Mouse (Mus musculus): ENCODE data around the gene Ttll2. TPM values are rescaled to one million over a fixed set of nuclear protein-coding genes. Genes with fewer than 3 reads are reported as not detected.
"Not testable (repeated sequence)": the region's sequence is repeated elsewhere in the genome, so short reads cannot be mapped to it uniquely, and the experiment has no call there.

Ttll2 gene
- total RNA-seq (2021) = not detected
- long read RNA-seq, experiment 1 = 0 reads
- long read RNA-seq, experiment 2 = 0 reads

DNA sequence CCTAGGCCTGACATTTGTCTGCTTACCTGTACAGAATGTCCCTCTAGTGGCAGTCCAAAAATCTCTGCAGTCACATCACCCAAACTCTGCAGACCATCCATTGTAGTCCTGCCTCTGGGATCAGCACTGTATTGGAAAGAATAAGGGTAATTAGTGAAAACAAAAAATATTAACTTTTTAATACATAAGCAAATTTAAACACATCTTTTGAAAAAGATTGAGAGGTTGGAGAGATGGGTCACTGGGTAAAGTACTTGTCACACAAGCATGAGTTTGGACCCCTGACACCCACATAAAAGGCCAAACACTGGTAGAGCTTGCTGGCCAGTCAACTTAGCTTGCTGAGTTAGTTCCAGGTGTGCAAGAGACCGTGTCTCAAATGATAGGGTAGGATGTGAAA is at the start of gene Ttll2:
Gene Ttll2, minus strand, starts transcription at position 101 of the 400 bp plus-strand sequence.
- not testable (repeated sequence) for DNase-seq

DNA sequence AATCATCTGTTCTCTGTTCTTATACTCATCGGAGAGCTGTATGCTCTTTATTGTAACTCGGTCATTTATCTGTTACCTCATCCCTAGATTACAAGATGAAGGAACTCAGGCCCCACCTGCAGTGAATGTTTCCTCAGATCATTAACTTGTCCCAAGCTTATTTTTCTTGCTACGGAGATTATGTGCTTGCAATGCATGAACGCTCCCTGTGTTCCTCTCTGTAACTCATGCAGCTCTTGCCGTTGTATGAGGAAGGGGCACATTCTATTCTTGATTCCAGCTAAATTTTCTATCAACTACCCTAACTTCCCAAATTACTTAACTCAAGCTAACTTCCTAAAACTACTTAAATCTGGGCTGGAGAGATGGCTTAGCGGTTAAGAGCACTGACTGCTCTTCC is 47.3 kb upstream of the Ttll2 start:
- not testable (repeated sequence) for DNase-seq

DNA sequence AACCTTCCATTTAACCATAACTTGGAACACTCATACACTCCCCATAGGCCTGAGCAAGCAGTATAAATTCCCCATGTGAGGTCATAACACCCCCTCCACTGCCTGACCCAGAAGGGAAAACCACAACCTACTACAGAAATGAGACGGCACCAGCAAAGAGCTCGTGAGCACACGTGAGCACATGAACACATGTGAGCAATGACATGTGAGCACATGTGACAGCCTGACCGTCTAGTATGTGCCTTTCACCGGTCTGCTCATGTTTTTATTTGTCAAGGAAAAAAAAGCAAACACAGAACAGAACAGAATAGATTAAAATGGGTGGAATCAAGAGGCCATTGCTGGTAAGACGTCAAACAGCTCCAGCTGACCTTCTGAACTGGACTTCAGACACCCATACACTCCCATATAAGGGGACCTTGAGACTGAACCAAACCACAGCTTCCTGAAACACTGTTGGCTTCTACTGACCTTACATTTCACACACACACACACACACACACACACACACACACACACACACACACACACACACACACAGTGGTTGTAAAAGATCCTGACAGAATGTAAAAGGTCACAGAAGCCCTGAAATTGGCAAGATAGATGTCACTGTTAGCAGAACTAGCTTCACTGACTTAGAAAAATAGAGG is 45.8 kb upstream of the Ttll2 start:
- DNase-seq = not testable (repeated sequence)

DNA sequence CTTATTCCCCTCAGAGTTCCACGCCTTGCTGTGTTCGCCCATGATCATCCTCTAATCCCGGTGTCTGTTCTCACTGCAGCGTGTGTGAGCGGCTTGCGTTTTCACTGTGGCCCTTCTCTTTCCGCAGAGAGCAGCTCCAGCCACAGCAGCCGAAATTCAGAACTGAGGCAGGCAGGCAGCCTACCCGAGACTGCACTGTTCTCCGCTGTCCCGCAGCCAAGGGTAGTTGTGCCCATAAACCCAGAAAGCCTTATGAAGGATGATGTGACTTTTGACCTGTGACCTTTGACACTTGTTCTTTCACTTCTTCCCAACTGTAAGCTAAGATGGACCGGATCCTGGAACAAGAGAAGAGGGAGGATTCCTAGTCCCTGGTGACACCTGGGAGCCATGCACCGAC is 44.6 kb upstream of the Ttll2 start:
- not testable (repeated sequence) for DNase-seq

DNA sequence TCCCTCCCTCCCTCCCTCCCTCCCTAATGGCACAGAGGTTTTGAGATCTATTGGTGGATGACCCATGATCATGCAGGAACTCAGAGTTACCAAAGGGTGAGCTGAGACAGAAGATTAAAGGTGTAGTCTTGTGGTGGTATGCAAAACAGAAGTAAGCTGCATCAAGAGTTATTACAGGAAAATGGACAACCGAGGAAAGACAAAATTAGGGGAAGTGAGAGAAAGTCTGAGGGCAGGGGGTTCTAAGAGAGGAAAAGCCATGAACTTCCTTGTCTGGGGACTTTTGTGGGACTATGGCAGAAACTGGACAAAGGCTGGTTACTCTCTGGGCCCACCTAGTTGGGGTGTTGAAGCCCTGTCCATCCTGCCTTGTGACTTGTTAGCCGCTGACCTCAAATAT is 43.8 kb upstream of the Ttll2 start:
- DNase-seq = not testable (repeated sequence)

DNA sequence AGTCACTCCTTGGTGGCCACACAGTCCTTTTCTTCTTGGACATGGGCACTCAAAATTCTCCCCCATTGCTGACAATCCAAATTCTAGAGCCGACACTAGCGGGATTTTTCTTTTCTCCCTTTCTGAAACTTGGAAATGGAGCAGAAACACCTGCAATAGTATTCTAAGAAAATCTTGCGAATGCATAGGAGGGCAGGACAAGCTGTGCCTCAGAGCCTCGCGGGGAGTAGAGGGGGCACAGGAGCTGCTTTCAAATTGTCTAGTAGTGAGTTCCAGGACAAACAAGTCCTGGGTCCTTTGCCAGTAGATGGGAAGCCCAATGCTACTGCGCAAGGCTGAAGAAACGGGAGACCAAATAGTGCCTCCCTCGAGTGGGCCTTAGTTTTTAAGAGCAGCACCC is 43.2 kb upstream of the Ttll2 start:
- not testable (repeated sequence) for DNase-seq

DNA sequence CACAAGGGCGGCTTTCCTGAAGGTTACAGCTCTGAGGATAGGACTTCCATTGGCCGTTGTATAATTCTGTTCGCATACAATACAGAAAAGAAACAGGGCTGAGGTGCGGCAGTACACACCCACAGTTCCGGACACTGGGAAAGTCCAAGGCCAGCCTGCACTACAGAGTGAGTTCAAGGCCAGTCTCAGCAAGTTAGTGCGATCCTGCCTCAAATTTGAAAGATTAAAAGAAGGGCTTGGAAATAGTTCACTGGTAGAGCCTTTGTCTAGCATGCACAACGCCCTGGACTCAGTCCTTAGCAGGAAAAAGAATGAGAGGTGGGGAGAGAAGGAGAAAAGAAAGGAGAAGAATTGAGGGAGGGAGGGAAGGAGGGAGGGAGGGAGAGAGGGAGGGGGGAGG is 42.6 kb upstream of the Ttll2 start:
- not testable (repeated sequence) for DNase-seq

DNA sequence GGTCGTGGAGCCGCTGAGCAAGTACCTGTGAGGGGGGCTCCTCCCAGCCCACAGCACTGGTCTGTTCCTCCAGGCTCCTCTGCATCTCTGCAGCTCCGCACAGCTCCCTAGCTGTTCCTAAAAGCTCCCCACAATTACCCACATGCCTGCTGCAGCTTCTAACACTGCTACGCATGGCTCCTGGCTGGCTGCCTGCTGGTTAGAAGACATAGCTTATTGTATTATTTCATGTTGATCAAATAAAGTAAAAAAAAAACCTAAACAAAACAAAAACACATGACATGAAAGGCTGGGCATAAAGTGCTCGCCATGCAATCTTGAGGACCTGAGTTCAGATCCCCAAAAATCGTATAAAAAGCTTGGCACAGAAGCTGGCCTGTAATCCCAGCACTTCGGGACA is 37.4 kb upstream of the Ttll2 start:
- not testable (repeated sequence) for DNase-seq

DNA sequence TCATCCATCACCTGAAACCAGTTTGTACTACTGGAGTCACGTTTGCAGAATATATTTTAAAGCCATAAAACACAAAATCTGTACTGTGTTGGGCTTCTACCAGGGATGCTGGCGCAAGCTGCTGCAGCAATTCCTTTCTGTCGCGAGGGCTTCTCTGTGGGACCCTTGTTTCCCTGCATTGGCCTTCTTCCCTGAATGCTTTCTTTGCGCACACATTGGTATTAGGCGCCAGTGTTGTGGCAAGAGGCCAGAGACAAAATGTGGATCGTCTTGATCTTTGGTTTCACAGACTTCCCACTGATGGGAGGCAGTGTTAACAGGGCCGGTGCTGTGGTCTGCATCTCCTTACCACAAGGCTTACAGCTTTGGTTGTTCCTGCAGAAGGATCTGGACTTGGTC is 36.5 kb upstream of the Ttll2 start:
- DNase-seq = not testable (repeated sequence)

DNA sequence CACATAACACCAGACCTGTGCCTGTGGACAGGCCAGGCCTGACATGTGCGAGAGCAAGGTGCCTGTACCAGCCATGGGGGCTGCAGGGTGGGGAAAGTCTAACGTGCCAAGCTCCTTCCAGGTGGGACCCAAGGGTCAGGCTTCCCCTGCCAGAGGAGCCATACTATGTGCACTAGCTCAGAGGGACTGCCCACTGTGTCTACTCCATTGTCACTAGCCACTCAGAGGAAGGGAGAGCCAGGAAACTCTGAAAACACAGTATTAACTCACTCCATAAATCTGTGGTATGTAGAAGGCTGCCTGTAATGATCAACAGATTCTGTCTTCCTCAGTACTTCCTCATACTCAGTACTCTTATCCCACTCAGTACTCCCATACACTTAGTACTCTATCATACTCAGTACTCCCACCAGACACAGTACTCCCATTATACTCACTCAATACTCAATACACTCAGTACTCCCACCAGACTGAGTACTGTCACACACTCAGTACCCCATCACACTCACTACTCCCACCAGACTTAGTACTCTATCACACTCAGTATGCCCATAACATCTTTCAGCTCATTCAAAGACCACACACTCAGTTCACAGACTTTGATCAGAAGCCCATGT is 36.0 kb upstream of the Ttll2 start:
- not testable (repeated sequence) for DNase-seq

DNA sequence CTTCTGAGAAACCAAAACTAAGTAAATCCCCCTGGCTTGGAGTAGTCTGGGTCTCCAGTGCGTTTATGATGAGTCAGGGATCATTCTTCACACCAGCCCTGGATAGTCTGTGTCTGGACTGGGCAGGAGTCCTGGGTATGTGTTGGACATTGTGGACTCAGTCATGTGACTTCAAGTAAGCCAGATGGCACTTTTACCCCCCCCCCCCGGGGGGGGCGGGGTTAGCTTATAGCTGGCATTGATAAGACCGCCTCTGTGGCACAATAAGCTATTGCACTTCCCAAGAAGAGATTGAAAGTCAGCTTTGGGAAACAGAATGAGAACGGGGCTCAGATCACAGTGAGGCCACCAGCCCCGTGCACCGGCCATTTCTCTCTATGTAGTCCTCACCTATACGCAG is 33.5 kb upstream of the Ttll2 start:
- not testable (repeated sequence) for DNase-seq

DNA sequence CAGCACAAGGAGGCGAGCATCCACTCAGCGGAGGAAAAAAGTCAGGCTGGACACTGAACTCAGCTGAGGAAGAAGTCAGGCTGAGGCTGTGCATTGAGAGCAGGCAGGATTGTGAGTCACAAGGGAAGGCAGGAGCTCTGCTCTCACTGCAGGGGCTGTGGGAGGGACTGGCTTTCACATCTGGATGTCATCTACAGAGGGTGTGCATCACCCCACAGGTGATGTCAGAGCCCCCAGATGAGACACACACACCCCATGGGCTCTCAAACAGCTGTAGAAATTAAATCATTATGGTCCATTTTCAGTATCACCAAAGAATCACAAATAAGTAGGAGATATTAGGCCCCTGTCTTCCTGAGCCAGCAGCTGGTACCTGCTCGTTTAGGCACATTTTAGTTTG is 32.9 kb upstream of the Ttll2 start, which contains the start of gene Unc93a2:
Gene Unc93a2, minus strand, starts transcription at position 101 of the 400 bp plus-strand sequence.
- not testable (repeated sequence) for DNase-seq

DNA sequence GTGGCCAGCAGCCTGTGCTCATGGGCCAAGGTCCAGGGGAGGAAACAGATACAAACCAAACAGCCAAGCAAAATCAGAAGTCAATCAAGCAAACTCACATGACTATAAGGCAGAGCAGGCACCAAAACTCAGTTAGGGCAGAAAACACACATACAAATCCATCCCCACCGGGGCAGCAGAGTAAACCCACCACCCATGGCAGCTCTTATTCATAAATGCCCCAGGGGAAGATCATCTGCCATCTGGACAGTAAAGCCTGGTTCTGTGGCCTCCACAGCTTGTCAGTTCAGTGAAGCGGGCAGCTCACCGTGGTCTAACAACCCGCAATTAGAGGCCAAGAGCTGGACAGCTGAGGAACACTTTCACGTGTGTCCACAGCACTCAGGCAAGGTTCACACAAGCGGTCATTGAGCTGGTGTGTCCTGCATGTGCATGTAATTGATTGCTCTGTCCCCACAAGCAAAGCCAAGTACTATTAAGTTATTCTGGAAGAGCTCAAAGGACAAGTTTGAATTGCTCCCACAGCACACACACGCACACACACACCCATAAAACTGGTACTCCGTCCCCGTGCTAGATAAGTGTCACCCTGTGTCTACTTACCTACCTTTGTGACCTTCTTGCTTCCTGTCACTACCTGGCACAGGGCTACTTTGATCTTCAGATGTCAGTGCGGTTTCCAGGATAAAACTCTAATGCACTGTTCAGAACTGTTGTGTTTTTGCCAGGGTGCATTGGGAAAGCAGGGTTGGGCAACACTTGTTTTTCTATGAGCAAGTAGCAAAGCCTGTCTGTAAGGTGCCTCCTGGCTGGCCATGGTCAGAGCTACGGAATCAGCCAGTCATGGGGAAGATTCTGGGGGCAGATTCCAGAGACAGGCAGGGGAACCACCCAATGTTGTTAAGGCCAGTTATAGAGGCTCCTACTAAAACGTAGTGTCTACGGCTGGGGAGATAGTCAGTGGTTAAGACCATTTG is 31.0 kb upstream of the Ttll2 start:
- not testable (repeated sequence) for DNase-seq

DNA sequence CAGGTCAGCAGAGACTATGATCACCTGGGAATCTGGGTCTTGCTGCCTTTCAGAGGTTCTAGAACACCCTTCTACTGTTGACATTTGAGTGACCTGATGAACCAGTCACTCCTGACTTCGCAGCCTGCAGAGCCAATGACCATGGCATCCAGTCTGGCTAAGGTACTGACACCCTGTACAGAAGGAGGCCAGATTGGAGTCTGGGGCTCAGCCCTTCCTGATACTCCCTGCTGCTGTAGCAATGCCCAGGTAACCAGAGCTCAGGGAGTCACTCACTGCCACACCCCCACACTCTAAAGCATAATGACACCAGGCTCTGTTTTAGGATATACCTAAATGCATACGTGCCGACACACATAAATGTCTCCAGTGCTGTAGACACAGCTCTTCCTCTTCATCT is 30.2 kb upstream of the Ttll2 start:
- DNase-seq = not testable (repeated sequence)

DNA sequence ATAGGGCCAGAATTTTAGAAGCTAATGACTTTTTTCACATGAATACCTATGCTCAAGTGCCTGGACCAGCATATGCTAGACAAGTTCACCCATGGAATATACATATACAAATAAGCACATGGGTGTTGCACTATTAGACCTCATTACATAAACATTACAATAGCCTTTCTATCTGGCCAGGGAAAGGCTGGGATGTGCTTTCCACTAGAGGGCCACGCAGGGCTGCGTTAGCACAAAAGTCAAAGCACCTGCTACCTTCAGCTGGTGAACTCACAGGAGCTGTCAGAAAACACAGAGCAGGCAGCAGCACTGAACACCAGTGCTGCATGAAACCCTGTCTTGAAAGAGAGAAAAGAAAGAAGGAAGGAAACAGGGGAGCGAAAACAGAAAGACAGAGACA is 25.4 kb upstream of the Ttll2 start:
- not testable (repeated sequence) for DNase-seq

DNA sequence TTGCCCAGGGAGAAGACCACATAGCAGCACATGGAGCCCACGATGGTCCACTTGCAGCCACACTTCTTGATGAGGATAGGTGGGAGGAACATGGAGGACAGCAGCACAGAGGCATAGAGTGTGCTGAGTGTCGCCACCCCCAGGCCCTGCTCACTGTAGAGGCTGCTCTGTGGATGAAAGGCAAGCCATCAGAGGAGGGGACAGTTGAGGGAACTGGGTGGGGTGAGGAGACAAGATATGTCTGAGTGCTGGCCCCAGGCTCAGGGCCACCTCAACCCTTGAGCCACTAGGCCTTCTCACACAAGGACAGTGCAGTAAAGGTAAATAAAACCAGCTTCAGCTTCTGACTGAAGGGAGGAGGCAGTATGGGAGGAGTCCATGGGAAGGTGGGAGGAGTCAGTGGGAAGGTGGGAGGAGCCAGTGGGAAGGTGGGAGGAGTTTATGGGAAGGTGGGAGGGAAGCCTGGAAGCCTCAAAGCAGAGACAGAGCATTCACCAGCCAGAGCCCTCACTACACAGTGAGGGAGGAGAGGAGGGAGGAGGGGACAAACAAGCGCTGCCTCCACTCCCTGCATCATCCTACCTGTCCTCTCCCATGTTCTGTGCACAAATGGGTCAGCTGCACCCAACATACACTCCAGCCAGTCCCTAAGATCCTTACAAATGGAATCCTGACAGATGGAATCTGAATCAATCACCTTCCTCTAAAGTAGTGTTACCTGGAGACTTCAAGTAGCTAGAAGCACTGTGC is 24.6 kb upstream of the Ttll2 start:
- not testable (repeated sequence) for DNase-seq

DNA sequence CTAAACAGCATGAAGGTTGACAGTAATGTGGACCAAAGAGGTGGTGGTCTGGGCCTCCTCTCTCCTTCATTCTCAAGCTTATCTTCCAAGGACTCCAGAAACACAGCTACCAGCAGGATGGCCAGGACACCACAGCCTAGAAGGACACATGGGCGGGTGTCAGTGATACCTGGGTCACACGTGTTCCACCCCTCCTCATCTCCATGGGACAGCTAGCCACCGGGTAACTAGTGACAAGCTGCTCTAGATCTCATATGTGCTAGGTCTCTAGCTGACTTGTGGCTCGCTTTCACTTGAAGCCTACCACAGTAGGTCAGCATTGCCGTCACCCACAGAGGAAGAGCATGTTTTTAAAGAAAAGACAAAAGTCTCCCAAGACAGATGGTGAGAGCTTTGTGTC is 19.4 kb upstream of the Ttll2 start, which contains the start of gene Gm49630:
Gene Gm49630, minus strand, starts transcription at position 101 of the 400 bp plus-strand sequence.
- not testable (repeated sequence) for DNase-seq

DNA sequence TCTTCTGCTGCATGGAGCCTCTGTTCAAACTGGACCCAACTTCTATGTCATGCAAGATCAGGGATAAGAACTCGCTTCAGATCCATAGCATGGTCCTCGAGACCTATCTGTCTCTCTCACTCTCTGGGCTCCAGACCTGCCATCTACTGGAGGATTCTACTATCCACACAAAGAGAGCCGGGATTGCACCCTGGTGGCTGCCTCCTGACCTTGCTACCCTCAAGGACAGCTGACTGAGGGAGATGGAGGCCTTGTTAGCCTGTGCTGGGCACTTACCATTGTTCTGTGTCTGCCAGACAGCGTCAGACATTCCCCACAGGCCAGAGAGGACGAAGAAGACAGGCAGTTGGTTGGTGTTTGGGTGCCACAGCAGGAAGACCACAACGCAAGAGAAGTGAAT is 16.9 kb upstream of the Ttll2 start:
- DNase-seq = not testable (repeated sequence)

DNA sequence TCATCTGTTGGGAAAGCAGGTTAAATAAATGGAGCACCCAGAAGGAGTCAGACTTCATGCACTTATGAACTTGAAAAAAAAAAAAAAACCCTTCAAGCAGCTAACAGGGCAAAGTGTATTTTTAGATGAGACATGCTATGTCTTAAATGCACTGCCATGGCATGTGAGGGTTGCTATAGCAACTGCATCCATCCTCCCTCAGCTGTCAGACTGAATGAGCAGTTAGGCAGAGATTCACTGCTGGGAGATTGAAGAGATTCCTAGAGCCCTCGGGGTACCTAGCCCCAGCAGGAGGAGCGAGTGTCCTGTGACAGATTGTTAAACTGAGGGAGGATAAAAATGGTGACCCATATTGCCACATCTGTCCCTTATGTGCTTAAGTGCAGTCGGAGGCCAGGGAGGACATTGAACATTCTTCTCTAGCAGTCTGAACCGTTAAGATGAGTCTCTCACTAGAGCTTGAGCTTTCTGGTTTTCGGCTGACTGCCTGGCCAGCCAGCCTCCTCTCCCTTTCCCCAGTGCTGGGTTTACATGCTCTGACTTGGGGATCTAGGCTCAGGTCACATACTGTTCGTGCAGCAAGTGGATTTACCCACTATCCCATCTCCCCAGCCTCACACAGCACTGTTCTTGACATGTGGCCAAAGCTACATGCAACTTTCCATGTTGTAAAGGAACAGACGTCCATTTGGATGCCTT is 14.3 kb upstream of the Ttll2 start:
- DNase-seq = not testable (repeated sequence)

DNA sequence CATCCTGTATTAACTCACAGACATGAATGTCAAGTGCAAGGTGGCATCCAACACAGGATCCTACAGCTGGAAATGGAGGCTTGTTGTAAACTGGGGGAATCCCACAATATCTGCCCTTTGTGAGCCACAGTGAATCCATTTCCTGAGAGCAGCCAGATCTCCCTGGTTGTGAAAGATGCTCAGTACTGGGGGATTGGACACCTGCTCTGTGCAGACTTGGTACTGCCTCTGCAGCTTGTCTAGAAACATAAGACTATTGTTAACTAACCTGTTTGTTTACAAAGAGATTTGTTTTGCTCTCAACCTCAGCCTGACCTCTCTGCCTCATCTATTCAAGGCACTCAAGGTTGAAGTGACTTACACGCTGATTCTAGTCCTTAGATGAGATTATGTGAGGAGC is 13.8 kb upstream of the Ttll2 start:
- DNase-seq = not testable (repeated sequence)

DNA sequence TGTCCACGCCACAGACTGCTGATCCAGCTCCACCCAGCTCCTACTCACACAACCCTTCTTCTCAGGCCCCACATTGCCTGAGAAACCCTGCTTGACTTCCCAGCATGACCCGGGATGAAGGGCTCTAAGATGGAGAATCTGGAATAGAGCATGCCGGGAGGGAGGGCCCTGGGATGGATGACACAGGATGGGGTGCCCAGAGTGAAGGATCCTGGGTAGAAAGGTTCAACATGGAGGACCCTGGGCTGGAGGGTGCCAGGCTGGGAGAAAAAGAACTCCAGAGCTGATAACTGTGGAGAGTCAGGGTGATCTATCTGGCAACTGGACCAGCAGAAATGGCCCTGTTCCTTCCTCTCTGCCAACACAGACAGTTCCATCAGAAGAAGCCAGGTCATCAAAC is 13.1 kb upstream of the Ttll2 start:
- not testable (repeated sequence) for DNase-seq
